Mouse (Mus musculus) midbrain, embryonic 16.5 days (tissue): ENCODE results near the gene Fgg. TPM values are rescaled to one million over a fixed set of nuclear protein-coding genes. Genes with fewer than 3 reads are reported as not detected.
A peak's percentile ranks its signal among the peaks of the same experiment; 100 is the strongest.

Experiments
- ATAC-seq: fragments of 200-750 bp; cut with Nextera tagmentation; 2 replicates; pipeline ENCODE4 v1.8.0; 2017; ENCODE audit warnings: moderate TSS enrichment
- H3K27ac ChIP-seq: fragments of 300-500 bp; sonication (generic); 2 replicates; pipeline ENCODE4 v1.5.1; 2014; ENCODE audit warnings: mild to moderate bottlenecking, low read length, mixed read lengths
- H3K27me3 ChIP-seq: fragments of 300-500 bp; sonication (generic); 2 replicates; pipeline ENCODE4 v1.6.1; 2014; ENCODE audit warnings: low read depth, low read length, mixed read lengths; ENCODE audit not compliant: control insufficient read depth, insufficient read depth
- H3K36me3 ChIP-seq: fragments of 300-500 bp; sonication (generic); 2 replicates; pipeline ENCODE4 v1.6.1; 2014; ENCODE audit warnings: mild to moderate bottlenecking, low read length, moderate library complexity, mixed read lengths; ENCODE audit not compliant: control insufficient read depth, insufficient read depth
- H3K4me1 ChIP-seq: fragments of 300-500 bp; sonication (generic); 2 replicates; pipeline ENCODE4 v1.6.1; 2014; ENCODE audit warnings: mild to moderate bottlenecking, low read length, mixed read lengths; ENCODE audit not compliant: control insufficient read depth, insufficient read depth
- H3K4me2 ChIP-seq: fragments of 300-500 bp; sonication (generic); 2 replicates; pipeline ENCODE4 v1.6.1; 2014; ENCODE audit warnings: mild to moderate bottlenecking, low read length, mixed read lengths
- H3K4me3 ChIP-seq: fragments of 300-500 bp; sonication (generic); 2 replicates; pipeline ENCODE4 v1.5.1; 2014; ENCODE audit warnings: low read depth, mild to moderate bottlenecking, low read length, moderate library complexity, mixed read lengths
- H3K9ac ChIP-seq: fragments of 300-500 bp; sonication (generic); 2 replicates; pipeline ENCODE4 v1.6.1; 2014; ENCODE audit warnings: low read depth, low read length, mixed read lengths
- H3K9me3 ChIP-seq: fragments of 300-500 bp; sonication (generic); replicated peaks from 2 replicates; pipeline ENCODE4 v1.6.1; 2014; ENCODE audit warnings: mild to moderate bottlenecking, low read length, mixed read lengths; ENCODE audit not compliant: control insufficient read depth, poor library complexity, severe bottlenecking
- WGBS: fragments of 180-500 bp; shearing (Covaris S2); extraction: QIAGEN DNeasy Blood & Tissue Kit; methylation state at CpG from one replicate; pipeline ENCODE4 v1.1.7; 2014; 5-methylcytosine and 5-hydroxymethylcytosine counted together
- polyA plus RNA-seq: library from polyadenylated mRNA; unstranded; fragments of >200 nt; fragmentation: Nextera tagmentation; extraction: Ambion mirVana; gene quantifications from 2 replicates; pipeline ENCODE4 v1.2.1, GENCODE M21; 2015

Gene Fgg
- polyA plus RNA-seq, 1 experiment from 2014 or later = not detected

- Histone ChIP-seq H3K4me3 (no peak overlapping the region), H3K9me3 (no peaks in the 10 kb centered on the region), H3K4me2 (no peak overlapping the region), H3K4me1 (peaks cover 9% of the 10 kb centered on the region; the same call in 1 of the 2 replicates), H3K36me3 (no peaks in the 10 kb centered on the region), H3K27ac (no peak overlapping the region), H3K27me3 (no peaks in the 10 kb centered on the region), H3K9ac (no peak overlapping the region)
- peak; percentile 97 for ATAC-seq
- WGBS = 29% methylated on average over 8 of the region's 8 CpGs
Measured at GRCm38 (mm10) chr3:82998772-82999463, 8.6 kb upstream of the Fgg start.

- Histone ChIP-seq H3K27ac (no peak overlapping the region), H3K4me2 (no peak overlapping the region), H3K9me3 (no peaks in the 10 kb centered on the region), H3K27me3 (no peaks in the 10 kb centered on the region), H3K4me1 (peaks cover 9% of the 10 kb centered on the region; the same call in 1 of the 2 replicates), H3K9ac (no peak overlapping the region), H3K4me3 (no peak overlapping the region), H3K36me3 (no peaks in the 10 kb centered on the region)
- WGBS = 82% methylated on average over 9 of the region's 9 CpGs
- no peak for ATAC-seq
Measured at GRCm38 (mm10) chr3:82999995-83000394, 7.5 kb upstream of the Fgg start.

- H3K27ac ChIP-seq = no peak overlapping the region
- no peak overlapping the region for H3K9ac ChIP-seq
- 3% methylated on average over 2 of the region's 2 CpGs for whole genome bisulfite sequencing
- peaks cover 5% of the 10 kb centered on the region; the same call in 1 of the 2 replicates for H3K4me1 ChIP-seq
- H3K9me3 ChIP-seq = no peaks in the 10 kb centered on the region
- no peaks in the 10 kb centered on the region for H3K36me3 ChIP-seq
- no peak overlapping the region for H3K4me2 ChIP-seq
- ATAC-seq = no peak
- H3K4me3 ChIP-seq = no peak overlapping the region
- no peaks in the 10 kb centered on the region for H3K27me3 ChIP-seq
Measured at GRCm38 (mm10) chr3:83002191-83002590, 5.3 kb upstream of the Fgg start.

- no peak overlapping the region for H3K4me3 ChIP-seq
- H3K4me1 ChIP-seq = peaks cover 5% of the 10 kb centered on the region; the same call in 1 of the 2 replicates
- H3K27ac ChIP-seq = no peak overlapping the region
- no peaks in the 10 kb centered on the region for H3K27me3 ChIP-seq
- H3K4me2 ChIP-seq = no peak overlapping the region
- no peak overlapping the region for H3K9ac ChIP-seq
- no peak for ATAC-seq
- no peaks in the 10 kb centered on the region for H3K9me3 ChIP-seq
- 93% methylated on average over 8 of the region's 8 CpGs for WGBS
- no peaks in the 10 kb centered on the region for H3K36me3 ChIP-seq
Measured at GRCm38 (mm10) chr3:83003068-83003467, 4.5 kb upstream of the Fgg start.

GRCm38 (mm10) chr3:83004801-83005200, 2.7 kb upstream of the Fgg start:
- Histone ChIP-seq H3K4me3 (no peak overlapping the region), H3K9me3 (no peaks in the 10 kb centered on the region), H3K4me2 (no peak overlapping the region), H3K27me3 (no peaks in the 10 kb centered on the region), H3K4me1 (no peaks in the 10 kb centered on the region), H3K9ac (no peak overlapping the region), H3K27ac (no peak overlapping the region), H3K36me3 (no peaks in the 10 kb centered on the region)
- WGBS = 94% methylated on average over 7 of the region's 7 CpGs
- no peak for ATAC-seq

GRCm38 (mm10) chr3:83010291-83010690, 2.8 kb downstream of the Fgg start:
- no peaks in the 10 kb centered on the region for H3K27me3 ChIP-seq
- no peak overlapping the region for H3K27ac ChIP-seq
- no peaks in the 10 kb centered on the region for H3K36me3 ChIP-seq
- WGBS = 80% methylated on average over 11 of the region's 11 CpGs
- H3K4me3 ChIP-seq = no peak overlapping the region
- H3K4me1 ChIP-seq = no peaks in the 10 kb centered on the region
- ATAC-seq = no peak
- H3K9ac ChIP-seq = no peak overlapping the region
- no peak overlapping the region for H3K4me2 ChIP-seq
- H3K9me3 ChIP-seq = no peaks in the 10 kb centered on the region

GRCm38 (mm10) chr3:83011136-83011535, 3.6 kb downstream of the Fgg start:
- Histone ChIP-seq H3K9me3 (no peaks in the 10 kb centered on the region), H3K27me3 (no peaks in the 10 kb centered on the region), H3K27ac (no peak overlapping the region), H3K4me1 (no peaks in the 10 kb centered on the region), H3K36me3 (no peaks in the 10 kb centered on the region), H3K4me3 (no peak overlapping the region), H3K4me2 (no peak overlapping the region), H3K9ac (no peak overlapping the region)
- WGBS = 96% methylated on average over 4 of the region's 4 CpGs
- no peak for ATAC-seq

GRCm38 (mm10) chr3:83011565-83011964, 4.0 kb downstream of the Fgg start:
- Histone ChIP-seq H3K9me3 (no peaks in the 10 kb centered on the region), H3K36me3 (no peaks in the 10 kb centered on the region), H3K4me2 (no peak overlapping the region), H3K27me3 (no peaks in the 10 kb centered on the region), H3K4me1 (no peaks in the 10 kb centered on the region), H3K4me3 (no peak overlapping the region), H3K9ac (no peak overlapping the region), H3K27ac (no peak overlapping the region)
- WGBS = 59% methylated on average over 4 of the region's 4 CpGs
- no peak for ATAC-seq

- Histone ChIP-seq H3K4me2 (no peak overlapping the region), H3K36me3 (no peaks in the 10 kb centered on the region), H3K9me3 (no peaks in the 10 kb centered on the region), H3K4me1 (no peaks in the 10 kb centered on the region), H3K9ac (no peak overlapping the region), H3K4me3 (no peak overlapping the region), H3K27ac (no peak overlapping the region), H3K27me3 (no peaks in the 10 kb centered on the region)
- 95% methylated on average over 19 of the region's 19 CpGs for WGBS
- no peak for ATAC-seq
Measured at GRCm38 (mm10) chr3:83012636-83013035, 5.1 kb downstream of the Fgg start.
